Mouse (Mus musculus) stomach, postnatal 0 days (tissue): ENCODE data around the gene Exd1. TPM values are rescaled to one million over a fixed set of nuclear protein-coding genes. Genes with fewer than 3 reads are reported as not detected.

Experiments
- ATAC-seq: fragments of 200-750 bp; cut with Nextera tagmentation; 2 replicates; pipeline ENCODE4 v1.8.0; 2017; ENCODE audit not compliant: low FRiP score, low TSS enrichment
- DNase-seq: peaks from one replicate; pipeline ENCODE4 v3.0.0-alpha.2; 2016; ENCODE audit warnings: low spot score
- H3K27ac ChIP-seq: fragments of 300-500 bp; sonication (generic); replicated peaks from 2 replicates; pipeline ENCODE4 v1.5.1; 2014; ENCODE audit warnings: mild to moderate bottlenecking, control low read depth
- H3K27me3 ChIP-seq: fragments of 300-500 bp; sonication (generic); 2 replicates; pipeline ENCODE4 v1.6.1; 2014; ENCODE audit warnings: low read length; ENCODE audit not compliant: control insufficient read depth, insufficient read depth
- H3K36me3 ChIP-seq: fragments of 300-500 bp; sonication (generic); 2 replicates; pipeline ENCODE4 v1.6.1; 2014; ENCODE audit warnings: low read length, mixed read lengths; ENCODE audit not compliant: control insufficient read depth, insufficient read depth
- H3K4me1 ChIP-seq: fragments of 300-500 bp; sonication (generic); replicated peaks from 2 replicates; pipeline ENCODE4 v1.6.1; 2014; ENCODE audit warnings: antibody characterized with exemption; ENCODE audit not compliant: control insufficient read depth, insufficient read depth
- H3K4me2 ChIP-seq: fragments of 300-500 bp; sonication (generic); replicated peaks from 2 replicates; pipeline ENCODE4 v1.6.1; 2014; ENCODE audit warnings: low read depth, mild to moderate bottlenecking, control low read depth, moderate library complexity
- H3K4me3 ChIP-seq: fragments of 300-500 bp; sonication (generic); 2 replicates; pipeline ENCODE4 v1.5.1; 2014; ENCODE audit warnings: low read depth, low read length, control low read depth
- H3K9ac ChIP-seq: fragments of 300-500 bp; sonication (generic); 2 replicates; pipeline ENCODE4 v1.6.1; 2014; ENCODE audit warnings: mild to moderate bottlenecking, low read length, control low read depth, mixed read lengths
- H3K9me3 ChIP-seq: fragments of 300-500 bp; sonication (generic); 2 replicates; pipeline ENCODE4 v1.6.1; 2016; ENCODE audit warnings: low read length; ENCODE audit not compliant: control insufficient read depth
- CTCF ChIP-seq: IDR thresholded peaks from 2 replicates; pipeline ENCODE4 v1.5.1; 2016; ENCODE audit warnings: antibody characterized with exemption, low read depth, mild to moderate bottlenecking, moderate library complexity
- EP300 ChIP-seq: optimal IDR thresholded peaks from 2 replicates; pipeline ENCODE3; 2016; ENCODE audit warnings: antibody characterized with exemption
- WGBS: fragments of 180-500 bp; shearing (Covaris S2); extraction: QIAGEN DNeasy Blood & Tissue Kit; methylation state at CpG from one replicate; pipeline ENCODE4 v1.1.7; 2014; 5-methylcytosine and 5-hydroxymethylcytosine counted together
- polyA plus RNA-seq: library from polyadenylated mRNA; unstranded; fragments of >200 nt; fragmentation: Nextera tagmentation; extraction: Ambion mirVana; gene quantifications from 2 replicates; pipeline ENCODE4 v1.2.1, GENCODE M21; 2015

Exd1 gene
- polyA plus RNA-seq, result 0.16 and 0.35 TPM in 2 replicates

GRCm38 (mm10) chr2:119547522-119548370 is at the start of gene Exd1, which contains the start of gene Chp1:
TSS of gene Exd1 (minus strand) at chr2:119547627.
TSS of gene Chp1 (plus strand) at chr2:119547697.
- Histone ChIP-seq H3K27ac (peak within 1 kb of the TSS; percentile 94), H3K36me3 (no peaks in the 10 kb centered on the region), H3K4me1 (no peaks in the 10 kb centered on the region), H3K9me3 (no peaks in the 10 kb centered on the region), H3K9ac (peak within 1 kb of the TSS; percentile 84), H3K4me3 (peak within 1 kb of the TSS; percentile 81), H3K4me2 (peak within 1 kb of the TSS; percentile 72), H3K27me3 (no peaks in the 10 kb centered on the region)
- TF ChIP-seq EP300 (no peak), CTCF (no peak)
- peak; percentile 96 for ATAC-seq
- DNase-seq, result peak; percentile 99
- under 1% methylated on average over 57 of the region's 57 CpGs for WGBS

- no peaks in the 10 kb centered on the region for H3K27me3 ChIP-seq
- ATAC-seq, result no peak
- no peaks in the 10 kb centered on the region for H3K9me3 ChIP-seq
- no peak overlapping the region for H3K4me3 ChIP-seq
- H3K4me1 ChIP-seq, result no peaks in the 10 kb centered on the region
- peaks cover 9% of the 10 kb centered on the region; the same call in 1 of the 2 replicates for H3K36me3 ChIP-seq
- 90% methylated on average over 8 of the region's 8 CpGs for WGBS
- no peak overlapping the region for H3K4me2 ChIP-seq
- TF ChIP-seq EP300 (no peak), CTCF (no peak)
- no peak overlapping the region for H3K9ac ChIP-seq
- no peak overlapping the region for H3K27ac ChIP-seq
- no peak for DNase-seq
Measured at GRCm38 (mm10) chr2:119596781-119597330, 49.4 kb upstream of the Exd1 start.

GRCm38 (mm10) chr2:119595308-119595707 is 47.9 kb upstream of the Exd1 start:
- DNase-seq, result no peak
- 16% methylated on average over 4 of the region's 4 CpGs for WGBS
- peak overlapping the region; percentile 98 for H3K4me3 ChIP-seq
- H3K4me2 ChIP-seq, result peak overlapping the region; percentile 63
- H3K4me1 ChIP-seq, result no peaks in the 10 kb centered on the region
- no peaks in the 10 kb centered on the region for H3K9me3 ChIP-seq
- TF ChIP-seq EP300, result no peak
- ATAC-seq, result no peak
- peaks cover 9% of the 10 kb centered on the region; the same call in 1 of the 2 replicates for H3K36me3 ChIP-seq
- H3K9ac ChIP-seq, result no peak overlapping the region
- H3K27me3 ChIP-seq, result no peaks in the 10 kb centered on the region
- no peak overlapping the region for H3K27ac ChIP-seq

- ATAC-seq (peak; percentile 95), DNase-seq (peak; percentile 97)
- Histone ChIP-seq H3K4me3 (peak overlapping the region; percentile 98), H3K27ac (peak overlapping the region; percentile 99), H3K27me3 (no peaks in the 10 kb centered on the region), H3K9ac (peak overlapping the region; percentile 98), H3K9me3 (no peaks in the 10 kb centered on the region), H3K4me2 (peak overlapping the region; percentile 63), H3K36me3 (0 out of 2 replicates have a peak, but pooled peaks cover 3% of the 10 kb centered on the region), H3K4me1 (no peaks in the 10 kb centered on the region)
- TF ChIP-seq EP300 (peak; percentile 88), CTCF (peak; percentile 35; the same call in 1 of the 2 replicates)
- WGBS, result under 1% methylated on average over 60 of the region's 61 CpGs
Measured at GRCm38 (mm10) chr2:119594113-119594981, 46.9 kb upstream of the Exd1 start.

- peak overlapping the region; percentile 98 for H3K4me3 ChIP-seq
- TF ChIP-seq EP300 (no peak), CTCF (no peak)
- peak overlapping the region; percentile 50; the same call in 1 of the 2 replicates for H3K9ac ChIP-seq
- 0 out of 2 replicates have a peak, but pooled peaks cover 3% of the 10 kb centered on the region for H3K36me3 ChIP-seq
- ATAC-seq, result peak; percentile 35
- H3K4me2 ChIP-seq, result peak overlapping the region; percentile 47
- no peaks in the 10 kb centered on the region for H3K27me3 ChIP-seq
- H3K9me3 ChIP-seq, result no peaks in the 10 kb centered on the region
- no peak for DNase-seq
- WGBS, result 6% methylated on average over 7 of the region's 7 CpGs
- peak overlapping the region; percentile 99 for H3K27ac ChIP-seq
- no peaks in the 10 kb centered on the region for H3K4me1 ChIP-seq
Measured at GRCm38 (mm10) chr2:119593765-119594112, 46.3 kb upstream of the Exd1 start.
